Mouse (Mus musculus) erythroblast, embryonic 14.5 days (primary cell): Measurements from ENCODE around the gene Rab30. TPM values are rescaled to one million over a fixed set of nuclear protein-coding genes. Genes with fewer than 3 reads are reported as not detected.

ENCODE experiments used
- H3K27me3 ChIP-seq: 2 replicates; pipeline ENCODE4 v1.6.1; 2012; ENCODE audit warnings: inconsistent platforms; ENCODE audit not compliant: control insufficient read depth
- H3K36me3 ChIP-seq: 2 replicates; pipeline ENCODE4 v1.6.1; 2012; ENCODE audit warnings: mild to moderate bottlenecking, inconsistent platforms; ENCODE audit not compliant: control insufficient read depth
- H3K4me1 ChIP-seq: 2 replicates; pipeline ENCODE4 v1.6.1; 2012; ENCODE audit warnings: inconsistent platforms; ENCODE audit not compliant: control insufficient read depth
- H3K4me3 ChIP-seq: replicated peaks from 2 replicates; pipeline ENCODE3; 2012; ENCODE audit warnings: moderate library complexity, mild to moderate bottlenecking, inconsistent platforms
- H3K9me3 ChIP-seq: 2 replicates; pipeline ENCODE4 v1.6.1; 2012; ENCODE audit warnings: low read length, inconsistent platforms, mixed read lengths; ENCODE audit not compliant: control insufficient read depth
- GATA1 ChIP-seq: IDR thresholded peaks from 2 replicates; pipeline ENCODE4 v1.6.1; 2012; ENCODE audit warnings: low read length, inconsistent platforms, mixed read lengths
- TAL1 ChIP-seq: IDR thresholded peaks from 3 replicates; pipeline ENCODE4 v1.6.1; 2012; ENCODE audit warnings: low read length, inconsistent platforms, mixed read lengths
- polyA plus RNA-seq: library from polyadenylated mRNA; stranded (reverse); fragments of >175 nt; gene quantifications from 2 replicates; pipeline ENCODE4 v1.2.3, GENCODE M21; 2012

The Rab30 gene
- polyA plus RNA-seq, 1 experiment = 0.18 TPM

DNA sequence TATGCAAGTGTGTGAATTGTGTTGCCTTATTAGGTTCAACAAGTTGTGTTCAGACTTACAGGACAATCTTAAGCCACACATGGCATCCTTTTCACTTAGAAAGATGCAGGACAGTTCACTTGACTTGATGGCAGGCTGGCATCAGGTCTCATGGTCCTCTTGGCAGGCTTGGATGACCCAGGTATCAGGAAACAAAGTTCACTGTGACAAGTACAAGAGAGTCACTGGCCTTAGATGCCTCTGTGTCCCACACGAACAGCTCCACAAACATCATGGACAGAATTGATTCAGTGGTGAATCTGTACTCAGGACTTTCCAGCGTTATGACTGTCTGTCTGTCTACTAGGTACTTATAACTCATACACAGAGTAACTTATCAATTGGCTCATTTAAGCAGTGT is 93.0 kb downstream of the Rab30 start:
- no peak overlapping the region for H3K4me3 ChIP-seq
- TF ChIP-seq TAL1 = no peak
- no peak for TF ChIP-seq GATA1
- H3K36me3 ChIP-seq = peaks cover 4% of the 10 kb centered on the region

GRCm38 (mm10) chr7:92836447-92836846 is 95.0 kb downstream of the Rab30 start:
- H3K9me3 ChIP-seq = no peaks in the 10 kb centered on the region
- H3K4me1 ChIP-seq = no peaks in the 10 kb centered on the region
- H3K36me3 ChIP-seq = peaks cover 4% of the 10 kb centered on the region
- no peak overlapping the region for H3K4me3 ChIP-seq
- H3K27me3 ChIP-seq = no peaks in the 10 kb centered on the region
- TF ChIP-seq TAL1 = no peak
- no peak for TF ChIP-seq GATA1

More for the DNA sequence above, 93.0 kb downstream of the Rab30 start:
- Histone ChIP-seq H3K27me3 (no peaks in the 10 kb centered on the region), H3K4me1 (no peaks in the 10 kb centered on the region), H3K9me3 (no peaks in the 10 kb centered on the region)

DNA sequence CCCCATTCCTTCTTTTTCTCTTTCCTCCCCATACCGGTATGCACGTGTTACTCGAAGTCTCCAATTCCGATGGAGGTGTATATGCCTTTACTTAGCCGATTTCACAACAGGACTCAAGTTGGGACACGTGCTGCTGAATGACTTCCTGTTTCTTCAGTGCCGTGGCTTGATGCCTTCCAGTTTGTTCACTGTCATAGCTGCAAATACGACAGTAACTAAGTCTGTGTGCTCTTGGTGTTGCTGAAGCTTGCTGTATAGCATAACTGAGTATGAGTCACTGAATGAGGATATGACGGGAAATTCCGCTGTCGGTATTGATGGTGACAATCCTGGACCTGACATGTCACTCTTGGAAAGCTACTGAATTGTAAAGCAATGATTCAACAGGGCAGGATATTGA is 95.8 kb downstream of the Rab30 start:
- no peak for TF ChIP-seq TAL1
- no peak for TF ChIP-seq GATA1
- H3K9me3 ChIP-seq = no peaks in the 10 kb centered on the region
- H3K27me3 ChIP-seq = no peaks in the 10 kb centered on the region
- no peak overlapping the region for H3K4me3 ChIP-seq
- no peaks in the 10 kb centered on the region for H3K4me1 ChIP-seq
- H3K36me3 ChIP-seq = peaks cover 4% of the 10 kb centered on the region

DNA sequence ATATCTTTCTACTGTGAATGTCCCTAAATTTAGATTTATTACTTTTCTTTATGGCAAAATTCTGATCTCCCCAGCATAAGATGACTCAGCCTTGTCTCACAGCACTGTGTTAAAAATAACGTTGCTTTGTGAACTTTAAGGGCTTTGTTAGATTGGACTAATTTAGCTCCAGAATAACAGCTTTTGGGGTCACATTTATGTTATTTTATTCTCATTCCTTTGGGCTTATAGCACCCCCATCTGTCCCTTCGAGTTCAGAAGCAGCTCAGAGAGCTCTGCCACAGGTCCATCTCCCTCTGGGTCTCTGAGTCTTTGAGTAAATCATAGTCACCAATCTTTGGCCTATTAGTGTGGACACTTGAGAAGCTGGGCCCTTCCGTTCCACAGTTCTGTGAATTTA is 96.5 kb downstream of the Rab30 start:
- Histone ChIP-seq H3K4me1 (no peaks in the 10 kb centered on the region), H3K27me3 (no peaks in the 10 kb centered on the region), H3K9me3 (no peaks in the 10 kb centered on the region), H3K36me3 (peaks cover 4% of the 10 kb centered on the region), H3K4me3 (no peak overlapping the region)
- TF ChIP-seq GATA1 (no peak), TAL1 (no peak)

DNA sequence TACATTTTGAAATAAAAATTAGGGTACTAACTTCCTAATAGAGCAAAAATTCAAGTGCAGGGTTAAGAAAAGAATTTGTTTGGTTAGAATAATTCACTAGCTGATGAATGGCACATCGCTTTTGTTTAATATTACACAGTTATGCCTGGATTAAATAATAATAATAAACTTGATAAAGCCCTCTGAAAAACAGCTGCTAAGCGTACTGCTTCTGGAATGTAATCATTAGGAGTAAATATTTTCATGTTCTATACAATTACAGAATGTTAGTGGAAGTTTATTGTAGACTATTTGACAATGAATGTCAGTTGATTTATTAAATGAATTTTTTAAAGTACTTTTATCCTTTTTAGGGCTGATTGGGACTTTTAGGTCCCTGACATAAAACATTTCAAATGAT is 100.9 kb downstream of the Rab30 start:
- H3K4me3 ChIP-seq = no peak overlapping the region
- TF ChIP-seq TAL1 (no peak), GATA1 (no peak)
- H3K27me3 ChIP-seq = no peaks in the 10 kb centered on the region
- no peaks in the 10 kb centered on the region for H3K9me3 ChIP-seq
- H3K36me3 ChIP-seq = no peaks in the 10 kb centered on the region
- no peaks in the 10 kb centered on the region for H3K4me1 ChIP-seq

DNA sequence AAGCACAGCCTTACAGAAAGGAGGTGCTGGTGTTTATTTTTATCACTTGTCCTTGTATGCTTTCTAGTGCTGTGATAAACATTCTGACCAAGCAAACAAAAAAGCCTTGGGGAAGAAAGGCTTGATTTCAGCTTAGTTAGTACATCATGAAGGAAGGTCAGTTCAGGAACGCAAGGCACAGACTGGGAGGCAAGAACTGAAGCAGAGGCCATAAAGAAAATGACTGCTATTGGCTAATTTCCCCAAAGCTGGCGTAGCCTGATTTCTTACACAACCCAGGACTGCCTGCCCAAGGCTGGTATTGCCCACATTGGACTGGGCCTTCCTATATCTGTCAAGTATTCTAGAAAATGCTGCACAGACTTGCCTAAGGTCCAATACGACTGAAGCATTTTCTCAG is 106.8 kb downstream of the Rab30 start:
- TF ChIP-seq TAL1 = no peak
- TF ChIP-seq GATA1 = no peak
- no peak overlapping the region for H3K4me3 ChIP-seq
- H3K27me3 ChIP-seq = no peaks in the 10 kb centered on the region
- no peaks in the 10 kb centered on the region for H3K9me3 ChIP-seq
- H3K4me1 ChIP-seq = no peaks in the 10 kb centered on the region
- no peaks in the 10 kb centered on the region for H3K36me3 ChIP-seq

DNA sequence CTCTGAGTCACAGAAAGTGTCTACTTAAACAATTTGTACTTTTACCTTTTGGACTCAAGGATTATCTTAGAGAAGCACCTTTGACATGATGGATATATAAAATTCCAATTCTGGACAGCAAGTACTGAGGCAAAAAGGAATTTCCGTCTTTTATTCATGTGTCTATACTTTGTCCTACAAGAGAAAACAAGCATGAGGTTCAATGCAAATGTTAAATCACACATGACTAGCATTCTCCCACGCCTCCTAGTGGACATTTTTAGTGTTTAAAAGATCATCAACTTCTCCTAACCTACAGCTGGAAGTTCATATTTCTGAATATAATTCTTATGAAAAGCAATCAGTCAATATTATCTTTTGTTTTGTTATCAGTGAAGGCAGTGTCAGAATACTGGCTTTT is 125.1 kb downstream of the Rab30 start:
- peaks cover 4% of the 10 kb centered on the region for H3K4me1 ChIP-seq
- H3K4me3 ChIP-seq = no peak overlapping the region
- no peaks in the 10 kb centered on the region for H3K27me3 ChIP-seq
- H3K36me3 ChIP-seq = peaks cover 77% of the 10 kb centered on the region
- no peaks in the 10 kb centered on the region for H3K9me3 ChIP-seq
- TF ChIP-seq GATA1 = no peak
- no peak for TF ChIP-seq TAL1

DNA sequence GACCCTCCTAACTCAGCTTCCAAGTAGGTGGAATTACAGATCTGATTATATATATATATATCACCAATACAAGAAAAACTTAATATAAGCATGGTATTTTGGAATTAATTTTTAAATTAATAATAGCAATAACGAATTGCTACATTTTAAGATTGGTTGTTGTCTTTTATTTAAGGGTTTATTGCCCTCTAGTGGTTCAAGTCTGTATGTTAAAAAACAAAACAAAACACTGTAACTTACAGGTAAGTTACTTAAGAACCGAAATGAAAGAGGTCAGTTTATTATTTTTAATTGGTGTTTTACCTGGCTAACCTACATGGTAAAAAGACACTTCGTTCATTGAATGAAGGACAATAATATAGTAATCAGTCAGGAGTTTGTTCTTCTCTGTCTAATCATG is 128.8 kb downstream of the Rab30 start:
- Histone ChIP-seq H3K36me3 (peaks cover 52% of the 10 kb centered on the region), H3K4me1 (peaks cover 23% of the 10 kb centered on the region), H3K9me3 (no peaks in the 10 kb centered on the region), H3K4me3 (no peak overlapping the region), H3K27me3 (no peaks in the 10 kb centered on the region)
- no peak for TF ChIP-seq TAL1

- Histone ChIP-seq H3K27me3 (no peaks in the 10 kb centered on the region), H3K9me3 (no peaks in the 10 kb centered on the region), H3K36me3 (peaks cover 39% of the 10 kb centered on the region), H3K4me1 (peaks cover 36% of the 10 kb centered on the region), H3K4me3 (no peak overlapping the region)
- TF ChIP-seq GATA1 = no peak
- TF ChIP-seq TAL1 = no peak
Observed at GRCm38 (mm10) chr7:92871596-92871995, 130.2 kb downstream of the Rab30 start.

DNA sequence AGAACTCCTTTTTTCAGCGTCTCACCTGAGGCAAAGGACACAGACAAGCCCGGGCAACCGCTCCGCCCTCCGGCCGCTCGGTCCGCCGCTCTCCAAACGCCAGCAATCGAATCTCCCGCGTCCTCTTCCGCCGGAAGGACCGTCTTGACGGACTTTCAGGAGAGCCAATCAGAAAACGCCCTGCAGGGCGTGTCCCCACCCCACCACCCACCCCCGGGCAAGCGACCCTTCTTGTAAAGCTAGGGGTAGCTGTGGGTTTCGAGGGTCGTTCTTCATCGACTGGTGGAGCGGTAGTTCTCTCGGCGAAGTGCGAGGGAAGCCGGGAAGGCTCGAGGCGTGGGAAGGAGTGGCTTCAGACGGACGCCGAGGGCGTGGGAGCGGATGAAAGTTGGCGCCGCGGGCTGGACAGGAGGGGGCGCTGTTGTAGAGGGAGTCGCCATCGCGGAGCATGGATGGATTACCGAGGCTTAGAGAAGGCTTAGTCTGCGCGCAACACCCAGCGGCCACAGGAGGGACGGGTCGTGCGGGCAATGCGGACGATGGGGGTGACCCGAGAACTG is 132.8 kb downstream of the Rab30 start, which contains the start of the genes Ddias and Prcp:
Ddias (minus strand) TSS at position 132 of the 560 bp plus-strand sequence.
Prcp (plus strand) TSS at position 355 of the 560 bp plus-strand sequence.
- H3K9me3 ChIP-seq = no peaks in the 10 kb centered on the region
- H3K4me3 ChIP-seq = peak within 1 kb of the TSS; percentile 86
- TF ChIP-seq TAL1 = no peak
- TF ChIP-seq GATA1 = no peak
- peaks cover 24% of the 10 kb centered on the region for H3K36me3 ChIP-seq
- H3K27me3 ChIP-seq = no peaks in the 10 kb centered on the region
- H3K4me1 ChIP-seq = peaks cover 61% of the 10 kb centered on the region
